Mouse (Mus musculus) urinary bladder, postnatal 14 days (tissue): ENCODE measurements around the gene Ccdc151.

ENCODE experiments used
- DNase-seq: peaks from one replicate; pipeline ENCODE4 v3.0.0; 2021; ENCODE audit warnings: low spot score

Ccdc151 gene

GRCm38 (mm10) chr9:21955570-21956281 lies 46.7 kb downstream of the Ccdc151 start, which contains the start of gene Swsap1:
Gene Swsap1 (plus strand): TSS chr9:21955755.
- DNase-seq = peak; percentile 97

GRCm38 (mm10) chr9:21955225-21955569 lies 47.2 kb downstream of the Ccdc151 start:
- DNase-seq = no peak

GRCm38 (mm10) chr9:21954635-21955034 lies 47.8 kb downstream of the Ccdc151 start:
- DNase-seq = no peak

DNA sequence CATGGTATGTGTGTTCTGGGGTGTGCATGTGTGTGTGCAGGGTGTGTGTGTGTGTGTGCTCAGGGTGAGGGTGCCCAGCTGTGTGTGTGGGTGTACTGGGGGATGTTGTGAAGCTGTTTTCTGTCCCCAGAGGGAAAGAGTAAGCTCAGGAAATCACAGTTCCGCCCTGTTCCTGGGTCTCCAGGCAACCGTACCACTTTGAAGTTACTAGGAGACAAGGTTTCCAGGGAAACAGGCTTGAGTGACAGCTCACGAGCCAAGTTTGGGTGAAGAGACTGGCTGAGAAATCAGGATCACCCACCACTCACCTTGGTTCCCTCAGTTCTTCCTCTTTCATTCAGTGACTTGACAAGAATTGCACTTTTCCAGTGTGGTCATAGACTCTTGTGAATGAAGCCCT lies 48.8 kb downstream of the Ccdc151 start:
- DNase-seq = no peak

DNA sequence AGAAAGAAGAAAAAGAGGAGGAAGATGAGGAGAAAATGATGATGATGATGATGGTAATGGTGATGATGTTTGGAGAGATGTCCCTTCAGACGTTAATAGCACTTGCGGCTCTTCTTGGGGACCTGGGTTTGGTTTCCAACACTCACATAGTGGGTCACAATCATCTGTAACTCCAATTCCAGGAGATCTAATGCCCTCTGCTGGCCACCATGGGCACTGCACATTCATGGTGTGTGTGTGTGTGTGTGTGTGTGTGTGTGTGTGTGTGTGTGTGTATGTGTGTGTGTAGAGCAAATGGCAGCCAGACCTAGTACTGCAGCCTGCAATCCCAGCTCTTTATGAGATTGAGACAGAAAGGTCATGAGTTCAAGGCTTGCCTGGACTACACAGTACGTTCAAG lies 50.5 kb downstream of the Ccdc151 start:
- DNase-seq = no peak

GRCm38 (mm10) chr9:21950322-21950721 lies 52.1 kb downstream of the Ccdc151 start:
- peak; percentile 66 for DNase-seq

DNA sequence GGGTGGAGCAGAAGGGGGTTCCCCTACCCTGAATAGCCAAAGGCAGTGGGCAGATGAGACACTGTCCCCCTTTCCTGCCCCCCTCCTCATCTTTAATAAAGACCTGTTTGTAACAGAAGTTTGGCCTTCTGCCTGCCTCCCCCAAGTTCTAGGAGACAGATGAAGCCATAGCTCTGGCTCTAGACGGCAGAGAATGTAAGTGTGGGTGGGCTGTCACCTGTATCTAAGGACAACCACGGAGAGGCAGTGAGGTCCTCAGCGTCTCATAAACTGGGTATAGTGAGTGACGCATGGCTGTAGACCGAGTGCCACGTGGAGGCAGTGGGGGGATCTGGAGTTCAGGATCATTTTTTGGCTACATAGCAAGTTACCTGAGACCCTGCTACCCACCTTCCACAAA lies 53.6 kb downstream of the Ccdc151 start:
- DNase-seq = no peak

DNA sequence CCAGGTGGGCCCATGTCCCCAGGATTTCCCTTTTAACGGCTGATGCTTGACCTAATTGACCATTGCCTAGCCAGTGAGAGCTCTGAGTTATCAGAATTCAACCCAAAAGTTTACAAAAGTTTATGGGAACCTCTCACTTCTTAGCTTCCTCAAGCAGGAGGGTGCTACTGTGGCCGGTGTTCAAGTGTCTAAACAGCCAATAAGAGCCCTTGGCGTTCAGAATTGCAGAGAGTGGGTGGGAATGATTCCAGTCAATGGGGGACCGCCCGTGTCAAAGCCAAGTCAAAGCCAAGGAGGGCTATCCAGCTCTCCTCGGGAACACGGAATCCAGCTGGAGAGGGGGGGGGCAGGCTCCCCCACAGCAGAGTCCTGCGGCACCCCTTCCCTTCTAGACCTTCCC lies 54.3 kb downstream of the Ccdc151 start:
- DNase-seq = no peak

DNA sequence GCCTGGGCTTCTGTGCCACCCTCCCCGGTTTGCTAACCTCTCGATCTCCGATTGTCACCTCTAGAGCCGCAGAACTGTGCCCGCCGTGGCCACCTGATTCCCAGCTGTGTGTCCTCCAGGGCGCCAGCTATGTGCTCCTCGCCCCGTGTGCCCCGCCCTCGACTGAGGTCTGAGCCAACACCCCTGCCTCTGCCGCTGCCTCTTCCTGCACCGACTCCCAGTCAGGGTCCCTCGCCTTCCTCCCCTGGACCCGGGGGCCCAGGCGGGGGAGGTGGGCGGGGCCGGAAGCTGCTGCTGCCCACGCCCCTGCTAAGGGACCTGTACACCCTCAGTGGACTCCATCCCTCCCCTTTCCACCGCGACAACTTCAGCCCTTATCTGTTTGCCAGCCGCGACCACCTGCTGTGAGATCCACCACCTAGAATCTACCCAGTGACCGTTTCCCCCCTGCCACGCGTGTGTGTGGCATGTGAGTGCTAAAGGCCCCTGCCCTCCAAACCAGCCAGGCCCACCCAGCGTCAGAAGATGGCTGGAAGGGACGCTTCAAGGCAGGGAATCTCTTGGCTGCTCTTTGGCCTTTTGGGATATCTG lies 54.8 kb downstream of the Ccdc151 start:
- no peak for DNase-seq

- DNase-seq = no peak
These were observed 58.2 kb downstream of the Ccdc151 start for GRCm38 (mm10) chr9:21944267-21944666.

GRCm38 (mm10) chr9:21943638-21944037 lies 58.8 kb downstream of the Ccdc151 start:
- no peak for DNase-seq

GRCm38 (mm10) chr9:21943046-21943445 lies 59.4 kb downstream of the Ccdc151 start:
- DNase-seq = no peak
